Mouse (Mus musculus): ENCODE data around the gene Ak5. TPM values are rescaled to one million over a fixed set of nuclear protein-coding genes. Genes with fewer than 3 reads are reported as not detected.

Ak5 gene
- polyA plus RNA-seq, 1 experiment from 2014 or later: 0.09 TPM

GRCm38 (mm10) chr3:152666991-152667355, 1.2 kb downstream of the Ak5 start:
- no peaks in the 10 kb centered on the region; the same call in none of the 2 replicates for H3K4me1 ChIP-seq (ENCODE audit: control insufficient read depth, low read depth, low read length)
- no peak overlapping the region; the same call in 1 of the 2 replicates for H3K4me2 ChIP-seq (ENCODE audit: low read depth, low read length)
- no peak overlapping the region for H3K4me3 ChIP-seq (ENCODE audit: low read depth, low read length)
- H3K9ac ChIP-seq (ENCODE audit: low read depth, low read length): no peak overlapping the region
- WGBS (ENCODE audit: insufficient replicate concordance): 2% methylated on average over 16 of the region's 16 CpGs
- no peak for ATAC-seq (ENCODE audit: low read depth)
- H3K9me3 ChIP-seq (replicated peaks; ENCODE audit: control insufficient read depth, low read length): no peaks in the 10 kb centered on the region
- no peaks in the 10 kb centered on the region for H3K36me3 ChIP-seq (ENCODE audit: control insufficient read depth, insufficient read depth)
- no peak overlapping the region for H3K27ac ChIP-seq (ENCODE audit: low read length)
- H3K27me3 ChIP-seq (ENCODE audit: control insufficient read depth, insufficient read depth, low read depth, low read length): peaks cover 31% of the 10 kb centered on the region

GRCm38 (mm10) chr3:152658592-152658991, 9.6 kb downstream of the Ak5 start:
- Histone ChIP-seq H3K27me3 (ENCODE audit: control insufficient read depth, insufficient read depth, low read depth, low read length) (no peaks in the 10 kb centered on the region), H3K4me1 (ENCODE audit: control insufficient read depth, low read depth, low read length) (no peaks in the 10 kb centered on the region), H3K4me2 (ENCODE audit: low read depth, low read length) (no peak overlapping the region), H3K36me3 (ENCODE audit: control insufficient read depth, insufficient read depth) (no peaks in the 10 kb centered on the region), H3K4me3 (ENCODE audit: low read depth, low read length) (no peak overlapping the region), H3K9ac (ENCODE audit: low read depth, low read length) (no peak overlapping the region), H3K27ac (ENCODE audit: low read length) (no peak overlapping the region), H3K9me3 (replicated peaks; ENCODE audit: control insufficient read depth, low read length) (no peaks in the 10 kb centered on the region)
- no peak for ATAC-seq (ENCODE audit: low read depth)
- WGBS (ENCODE audit: insufficient replicate concordance): 52% methylated on average over 2 of the region's 2 CpGs

DNA sequence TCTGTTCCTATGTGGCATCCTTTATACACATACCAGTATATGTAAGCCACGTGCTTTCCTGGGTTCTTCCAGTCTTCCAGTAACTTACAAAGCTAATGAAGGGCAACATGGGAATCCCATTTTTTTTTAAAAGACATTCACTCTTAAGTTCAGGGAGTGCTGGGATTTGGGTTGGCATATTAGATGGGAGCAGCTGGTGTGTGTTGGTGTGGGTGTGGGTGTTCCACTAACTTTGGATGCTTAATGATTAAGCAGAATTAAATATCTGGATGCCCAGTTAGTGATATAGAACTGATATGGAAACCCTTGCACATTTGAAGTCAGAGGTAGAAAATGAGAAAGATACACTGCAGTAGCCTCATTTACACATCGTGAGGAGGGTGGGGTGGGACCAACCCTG, 16.2 kb downstream of the Ak5 start:
- ATAC-seq (ENCODE audit: low read depth): no peak
- H3K27me3 ChIP-seq (ENCODE audit: control insufficient read depth, insufficient read depth, low read depth, low read length): no peaks in the 10 kb centered on the region
- no peaks in the 10 kb centered on the region for H3K4me1 ChIP-seq (ENCODE audit: control insufficient read depth, low read depth, low read length)
- no peaks in the 10 kb centered on the region for H3K9me3 ChIP-seq (replicated peaks; ENCODE audit: control insufficient read depth, low read length)
- no peak overlapping the region for H3K27ac ChIP-seq (ENCODE audit: low read length)
- no peak overlapping the region for H3K4me3 ChIP-seq (ENCODE audit: low read depth, low read length)
- no peak overlapping the region for H3K9ac ChIP-seq (ENCODE audit: low read depth, low read length)
- H3K4me2 ChIP-seq (ENCODE audit: low read depth, low read length): no peak overlapping the region
- WGBS (ENCODE audit: insufficient replicate concordance): 51% methylated on average over 2 of the region's 2 CpGs
- H3K36me3 ChIP-seq (ENCODE audit: control insufficient read depth, insufficient read depth): no peaks in the 10 kb centered on the region

DNA sequence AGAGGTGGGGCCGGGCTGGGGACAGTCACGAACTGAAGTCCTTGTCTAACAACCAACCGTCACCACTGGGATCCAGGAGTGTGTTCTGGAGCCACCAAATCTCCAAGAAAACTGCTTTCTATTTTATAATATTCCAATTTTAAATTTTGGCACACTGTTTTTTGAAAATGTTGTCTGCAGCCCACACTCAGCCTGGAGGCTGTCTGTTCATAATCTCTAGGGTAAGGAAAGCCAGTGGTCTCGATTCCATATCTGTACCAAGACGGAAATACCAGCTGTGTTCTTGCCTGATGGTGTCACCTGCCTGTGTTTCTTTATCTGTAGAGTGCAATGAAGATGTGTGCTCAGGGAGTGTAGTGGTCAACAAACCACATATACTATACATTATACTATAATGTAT, 23.6 kb downstream of the Ak5 start:
- WGBS (ENCODE audit: insufficient replicate concordance): 46% methylated on average over 5 of the region's 5 CpGs
- no peak overlapping the region for H3K9ac ChIP-seq (ENCODE audit: low read depth, low read length)
- no peak overlapping the region for H3K4me3 ChIP-seq (ENCODE audit: low read depth, low read length)
- H3K27ac ChIP-seq (ENCODE audit: low read length): no peak overlapping the region
- H3K27me3 ChIP-seq (ENCODE audit: control insufficient read depth, insufficient read depth, low read depth, low read length): no peaks in the 10 kb centered on the region
- no peaks in the 10 kb centered on the region for H3K9me3 ChIP-seq (replicated peaks; ENCODE audit: control insufficient read depth, low read length)
- no peaks in the 10 kb centered on the region for H3K4me1 ChIP-seq (ENCODE audit: control insufficient read depth, low read depth, low read length)
- no peak overlapping the region for H3K4me2 ChIP-seq (ENCODE audit: low read depth, low read length)
- ATAC-seq (ENCODE audit: low read depth): no peak
- no peaks in the 10 kb centered on the region for H3K36me3 ChIP-seq (ENCODE audit: control insufficient read depth, insufficient read depth)

GRCm38 (mm10) chr3:152625061-152625820, 42.9 kb downstream of the Ak5 start:
- 69% methylated on average over 10 of the region's 10 CpGs for WGBS (ENCODE audit: insufficient replicate concordance)
- Histone ChIP-seq H3K4me2 (ENCODE audit: low read depth, low read length) (no peak overlapping the region), H3K9me3 (replicated peaks; ENCODE audit: control insufficient read depth, low read length) (no peaks in the 10 kb centered on the region), H3K4me1 (ENCODE audit: control insufficient read depth, low read depth, low read length) (no peaks in the 10 kb centered on the region), H3K36me3 (ENCODE audit: control insufficient read depth, insufficient read depth) (no peaks in the 10 kb centered on the region), H3K27ac (ENCODE audit: low read length) (no peak overlapping the region), H3K4me3 (ENCODE audit: low read depth, low read length) (no peak overlapping the region), H3K27me3 (ENCODE audit: control insufficient read depth, insufficient read depth, low read depth, low read length) (no peaks in the 10 kb centered on the region), H3K9ac (ENCODE audit: low read depth, low read length) (no peak overlapping the region)
- no peak for ATAC-seq (ENCODE audit: low read depth)

GRCm38 (mm10) chr3:152620534-152620933, 47.6 kb downstream of the Ak5 start:
- 59% methylated on average over 11 of the region's 11 CpGs for WGBS (ENCODE audit: insufficient replicate concordance)
- Histone ChIP-seq H3K9ac (ENCODE audit: low read depth, low read length) (no peak overlapping the region), H3K4me2 (ENCODE audit: low read depth, low read length) (no peak overlapping the region), H3K36me3 (ENCODE audit: control insufficient read depth, insufficient read depth) (no peaks in the 10 kb centered on the region), H3K4me1 (ENCODE audit: control insufficient read depth, low read depth, low read length) (no peaks in the 10 kb centered on the region), H3K4me3 (ENCODE audit: low read depth, low read length) (no peak overlapping the region), H3K27me3 (ENCODE audit: control insufficient read depth, insufficient read depth, low read depth, low read length) (no peaks in the 10 kb centered on the region), H3K27ac (ENCODE audit: low read length) (no peak overlapping the region), H3K9me3 (replicated peaks; ENCODE audit: control insufficient read depth, low read length) (no peaks in the 10 kb centered on the region)
- no peak for ATAC-seq (ENCODE audit: low read depth)

GRCm38 (mm10) chr3:152620058-152620457, 48.1 kb downstream of the Ak5 start:
- no peak for ATAC-seq (ENCODE audit: low read depth)

GRCm38 (mm10) chr3:152609076-152609475, 59.1 kb downstream of the Ak5 start:
- no peak for ATAC-seq (ENCODE audit: low read depth)
- no peak overlapping the region for H3K4me2 ChIP-seq (ENCODE audit: low read depth, low read length)
- H3K27ac ChIP-seq (ENCODE audit: low read length): no peak overlapping the region
- H3K4me1 ChIP-seq (ENCODE audit: control insufficient read depth, low read depth, low read length): no peaks in the 10 kb centered on the region
- H3K27me3 ChIP-seq (ENCODE audit: control insufficient read depth, insufficient read depth, low read depth, low read length): no peaks in the 10 kb centered on the region
- 61% methylated on average over 5 of the region's 5 CpGs for WGBS (ENCODE audit: insufficient replicate concordance)
- H3K9ac ChIP-seq (ENCODE audit: low read depth, low read length): no peak overlapping the region
- no peaks in the 10 kb centered on the region for H3K9me3 ChIP-seq (replicated peaks; ENCODE audit: control insufficient read depth, low read length)
- H3K36me3 ChIP-seq (ENCODE audit: control insufficient read depth, insufficient read depth): no peaks in the 10 kb centered on the region
- no peak overlapping the region for H3K4me3 ChIP-seq (ENCODE audit: low read depth, low read length)

More at GRCm38 (mm10) chr3:152620058-152620457, 48.1 kb downstream of the Ak5 start:
- Histone ChIP-seq H3K9me3 (replicated peaks; ENCODE audit: control insufficient read depth, low read length) (no peaks in the 10 kb centered on the region), H3K4me3 (ENCODE audit: low read depth, low read length) (no peak overlapping the region), H3K27me3 (ENCODE audit: control insufficient read depth, insufficient read depth, low read depth, low read length) (no peaks in the 10 kb centered on the region), H3K36me3 (ENCODE audit: control insufficient read depth, insufficient read depth) (no peaks in the 10 kb centered on the region), H3K27ac (ENCODE audit: low read length) (no peak overlapping the region), H3K4me1 (ENCODE audit: control insufficient read depth, low read depth, low read length) (no peaks in the 10 kb centered on the region), H3K4me2 (ENCODE audit: low read depth, low read length) (no peak overlapping the region), H3K9ac (ENCODE audit: low read depth, low read length) (no peak overlapping the region)
- 74% methylated on average over 11 of the region's 11 CpGs for WGBS (ENCODE audit: insufficient replicate concordance)

- no peak overlapping the region for H3K4me3 ChIP-seq (ENCODE audit: low read depth, low read length)
- H3K27me3 ChIP-seq (ENCODE audit: control insufficient read depth, insufficient read depth, low read depth, low read length): no peaks in the 10 kb centered on the region
- H3K27ac ChIP-seq (ENCODE audit: low read length): no peak overlapping the region
- no peaks in the 10 kb centered on the region for H3K9me3 ChIP-seq (replicated peaks; ENCODE audit: control insufficient read depth, low read length)
- no peak for ATAC-seq (ENCODE audit: low read depth)
- no peaks in the 10 kb centered on the region for H3K36me3 ChIP-seq (ENCODE audit: control insufficient read depth, insufficient read depth)
- H3K9ac ChIP-seq (ENCODE audit: low read depth, low read length): no peak overlapping the region
- H3K4me1 ChIP-seq (ENCODE audit: control insufficient read depth, low read depth, low read length): no peaks in the 10 kb centered on the region
- 59% methylated on average over 11 of the region's 11 CpGs for WGBS (ENCODE audit: insufficient replicate concordance)
- H3K4me2 ChIP-seq (ENCODE audit: low read depth, low read length): no peak overlapping the region
These were observed 62.3 kb downstream of the Ak5 start for GRCm38 (mm10) chr3:152605849-152606248.

Data from liver, embryonic 16.5 days (tissue).